Mouse (Mus musculus) stomach, postnatal 0 days (tissue): ENCODE data around the gene Sec14l4. TPM values are rescaled to one million over a fixed set of nuclear protein-coding genes. Genes with fewer than 3 reads are reported as not detected.

ENCODE experiments used
- ATAC-seq: fragments of 200-750 bp; cut with Nextera tagmentation; 2 replicates; pipeline ENCODE4 v1.8.0; 2017; ENCODE audit not compliant: low FRiP score, low TSS enrichment
- DNase-seq: peaks from one replicate; pipeline ENCODE4 v3.0.0-alpha.2; 2016; ENCODE audit warnings: low spot score
- H3K27ac ChIP-seq: fragments of 300-500 bp; sonication (generic); replicated peaks from 2 replicates; pipeline ENCODE4 v1.5.1; 2014; ENCODE audit warnings: mild to moderate bottlenecking, control low read depth
- H3K27me3 ChIP-seq: fragments of 300-500 bp; sonication (generic); 2 replicates; pipeline ENCODE4 v1.6.1; 2014; ENCODE audit warnings: low read length; ENCODE audit not compliant: control insufficient read depth, insufficient read depth
- H3K36me3 ChIP-seq: fragments of 300-500 bp; sonication (generic); 2 replicates; pipeline ENCODE4 v1.6.1; 2014; ENCODE audit warnings: low read length, mixed read lengths; ENCODE audit not compliant: control insufficient read depth, insufficient read depth
- H3K4me1 ChIP-seq: fragments of 300-500 bp; sonication (generic); replicated peaks from 2 replicates; pipeline ENCODE4 v1.6.1; 2014; ENCODE audit warnings: antibody characterized with exemption; ENCODE audit not compliant: control insufficient read depth, insufficient read depth
- H3K4me2 ChIP-seq: fragments of 300-500 bp; sonication (generic); replicated peaks from 2 replicates; pipeline ENCODE4 v1.6.1; 2014; ENCODE audit warnings: low read depth, mild to moderate bottlenecking, control low read depth, moderate library complexity
- H3K4me3 ChIP-seq: fragments of 300-500 bp; sonication (generic); 2 replicates; pipeline ENCODE4 v1.5.1; 2014; ENCODE audit warnings: low read depth, low read length, control low read depth
- H3K9ac ChIP-seq: fragments of 300-500 bp; sonication (generic); 2 replicates; pipeline ENCODE4 v1.6.1; 2014; ENCODE audit warnings: mild to moderate bottlenecking, low read length, control low read depth, mixed read lengths
- H3K9me3 ChIP-seq: fragments of 300-500 bp; sonication (generic); 2 replicates; pipeline ENCODE4 v1.6.1; 2016; ENCODE audit warnings: low read length; ENCODE audit not compliant: control insufficient read depth
- CTCF ChIP-seq: IDR thresholded peaks from 2 replicates; pipeline ENCODE4 v1.5.1; 2016; ENCODE audit warnings: antibody characterized with exemption, low read depth, mild to moderate bottlenecking, moderate library complexity
- EP300 ChIP-seq: optimal IDR thresholded peaks from 2 replicates; pipeline ENCODE3; 2016; ENCODE audit warnings: antibody characterized with exemption
- WGBS: fragments of 180-500 bp; shearing (Covaris S2); extraction: QIAGEN DNeasy Blood & Tissue Kit; methylation state at CpG from one replicate; pipeline ENCODE4 v1.1.7; 2014; 5-methylcytosine and 5-hydroxymethylcytosine counted together
- polyA plus RNA-seq: library from polyadenylated mRNA; unstranded; fragments of >200 nt; fragmentation: Nextera tagmentation; extraction: Ambion mirVana; gene quantifications from 2 replicates; pipeline ENCODE4 v1.2.1, GENCODE M21; 2015

Sec14l4 gene
- polyA plus RNA-seq, 1 experiment from 2014 or later: 2.5 TPM

DNA sequence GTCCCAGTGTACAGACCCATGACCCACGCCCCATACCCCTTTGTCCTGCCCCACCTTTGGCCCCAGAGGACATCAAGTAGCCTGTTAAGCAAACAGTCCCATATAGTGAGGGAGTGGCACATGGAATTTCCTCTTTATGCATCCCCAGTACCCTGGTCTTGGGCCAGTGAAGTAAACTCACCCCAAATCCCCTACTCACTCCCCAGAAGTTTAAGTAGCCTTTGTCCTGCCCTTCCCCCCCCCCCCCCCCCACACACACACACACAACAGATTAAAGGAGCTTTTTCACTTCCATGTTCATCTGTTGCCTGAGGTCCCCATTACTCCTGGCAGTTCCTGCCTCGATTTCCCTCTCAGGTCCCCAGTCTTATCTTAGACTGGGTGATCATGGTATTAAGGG lies 7.9 kb upstream of the Sec14l4 start:
- Histone ChIP-seq H3K9ac (no peak overlapping the region), H3K27ac (no peak overlapping the region), H3K4me2 (no peak overlapping the region), H3K27me3 (no peaks in the 10 kb centered on the region), H3K4me3 (no peak overlapping the region), H3K4me1 (no peaks in the 10 kb centered on the region), H3K36me3 (no peaks in the 10 kb centered on the region), H3K9me3 (no peaks in the 10 kb centered on the region)
- no peak for DNase-seq
- no peak for TF ChIP-seq CTCF
- TF ChIP-seq EP300: no peak
- 68% methylated on average over 2 of the region's 2 CpGs for WGBS
- no peak for ATAC-seq

DNA sequence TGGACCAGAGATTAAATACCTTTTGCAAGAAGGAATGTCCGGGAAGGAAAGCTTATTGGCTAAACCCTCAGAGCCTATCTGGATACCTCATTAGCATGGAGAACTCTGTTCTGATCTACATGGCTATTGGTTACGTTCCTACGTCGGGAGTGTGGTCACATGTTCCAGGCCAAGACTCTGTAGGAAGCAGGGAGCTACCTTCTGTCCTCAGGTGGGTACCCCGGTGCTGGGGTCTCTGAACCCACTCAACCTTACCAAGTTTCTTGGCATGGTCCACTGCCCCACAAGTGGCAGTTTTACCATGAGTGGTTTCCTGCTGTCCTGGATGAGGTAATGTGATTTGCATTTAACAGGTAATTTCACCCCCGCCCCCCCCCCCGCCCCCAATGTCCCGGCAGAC lies 4.2 kb upstream of the Sec14l4 start:
- Histone ChIP-seq H3K27ac (no peak overlapping the region), H3K9me3 (no peaks in the 10 kb centered on the region), H3K4me3 (no peak overlapping the region), H3K4me1 (no peaks in the 10 kb centered on the region), H3K9ac (no peak overlapping the region), H3K36me3 (no peaks in the 10 kb centered on the region), H3K4me2 (no peak overlapping the region), H3K27me3 (no peaks in the 10 kb centered on the region)
- 72% methylated on average over 8 of the region's 8 CpGs for WGBS
- DNase-seq: no peak
- no peak for ATAC-seq
- TF ChIP-seq EP300 (no peak), CTCF (no peak)

DNA sequence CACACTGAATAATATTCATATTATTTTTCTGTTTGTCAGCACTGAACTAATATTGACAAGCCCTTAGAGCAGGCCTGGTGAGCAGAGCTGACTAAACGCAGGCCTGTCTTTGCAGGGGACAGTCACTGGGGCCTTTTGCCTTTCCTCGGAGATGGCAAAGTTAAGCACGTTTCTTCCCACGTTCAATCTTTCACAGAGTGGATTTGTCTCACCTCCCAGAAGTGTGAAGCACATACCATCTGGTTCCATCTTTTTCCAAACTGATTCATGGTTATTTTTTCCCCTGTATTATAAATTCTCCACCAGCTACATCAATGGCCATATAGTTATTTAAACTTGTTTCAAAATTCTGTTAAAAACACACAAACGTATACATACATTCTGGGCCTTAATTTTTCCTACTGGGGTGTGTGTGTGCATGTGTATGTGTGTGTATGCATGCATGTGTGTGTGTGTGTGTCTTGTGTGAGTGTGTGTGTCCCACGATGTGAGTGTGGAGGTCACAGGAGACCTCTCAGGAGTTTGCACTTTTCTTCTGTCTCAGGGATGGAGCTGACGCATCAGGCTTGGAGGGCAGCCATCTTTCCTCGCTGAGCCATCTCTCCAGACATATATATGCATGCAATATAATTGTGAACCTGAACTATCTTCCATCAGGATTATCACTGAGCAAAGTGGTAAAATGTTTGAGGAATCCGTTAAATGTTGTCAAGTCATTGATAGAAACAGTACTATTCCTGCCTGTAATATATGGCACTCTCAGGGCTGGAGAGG lies 3.5 kb upstream of the Sec14l4 start:
- H3K4me2 ChIP-seq: no peak overlapping the region
- 64% methylated on average over 9 of the region's 9 CpGs for WGBS
- no peak overlapping the region for H3K9ac ChIP-seq
- no peaks in the 10 kb centered on the region for H3K27me3 ChIP-seq
- no peaks in the 10 kb centered on the region for H3K36me3 ChIP-seq
- TF ChIP-seq EP300: no peak
- TF ChIP-seq CTCF: no peak
- no peak for DNase-seq
- no peak overlapping the region for H3K4me3 ChIP-seq
- H3K4me1 ChIP-seq: no peaks in the 10 kb centered on the region
- no peaks in the 10 kb centered on the region for H3K9me3 ChIP-seq
- no peak for ATAC-seq
- H3K27ac ChIP-seq: no peak overlapping the region

DNA sequence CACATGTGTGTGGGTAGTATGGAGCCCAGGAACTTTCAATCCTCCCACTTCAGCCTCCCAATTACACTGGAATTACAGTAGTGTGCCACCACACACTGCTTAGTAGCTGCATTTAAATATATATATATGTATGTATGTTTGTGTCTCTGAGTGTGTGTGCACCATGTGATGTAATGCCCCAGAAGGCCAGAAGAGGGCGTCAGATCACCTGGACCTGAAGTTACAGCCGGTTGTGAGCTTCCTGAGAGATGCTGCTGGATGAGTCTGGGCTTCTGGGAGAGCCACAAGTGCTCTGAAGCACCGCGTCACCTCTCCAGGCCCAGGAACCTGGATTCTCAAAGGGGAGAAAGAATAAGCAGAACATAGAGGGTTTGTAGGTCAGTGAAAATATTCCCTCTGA lies 1.9 kb upstream of the Sec14l4 start:
- Histone ChIP-seq H3K4me3 (no peak overlapping the region), H3K27ac (no peak overlapping the region), H3K4me1 (no peaks in the 10 kb centered on the region), H3K9me3 (no peaks in the 10 kb centered on the region), H3K36me3 (no peaks in the 10 kb centered on the region), H3K27me3 (no peaks in the 10 kb centered on the region), H3K4me2 (no peak overlapping the region), H3K9ac (no peak overlapping the region)
- 69% methylated on average over 4 of the region's 4 CpGs for WGBS
- DNase-seq (no peak), ATAC-seq (no peak)
- TF ChIP-seq EP300: no peak
- peak; percentile 15; the same call in 1 of the 2 replicates for TF ChIP-seq CTCF

DNA sequence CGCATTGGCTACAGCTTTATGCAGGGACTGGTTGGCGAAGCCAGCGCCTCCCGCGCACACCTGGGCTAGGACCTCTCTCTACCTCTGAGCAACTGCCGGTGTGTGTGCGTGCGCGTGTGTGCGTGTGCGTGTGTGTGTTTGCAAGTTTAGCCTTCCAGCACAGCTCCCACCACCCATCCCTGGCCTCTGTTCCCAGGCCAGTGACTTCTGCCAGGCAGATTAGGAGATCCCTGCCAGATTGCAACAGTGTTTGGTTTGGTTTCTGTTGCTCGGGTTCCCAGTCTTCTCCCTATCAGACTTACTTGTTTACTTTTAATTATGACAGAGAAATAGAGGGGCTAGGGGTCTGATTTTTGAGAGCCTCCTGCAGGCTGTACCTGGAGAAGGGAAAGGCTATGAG lies 699 bp downstream of the Sec14l4 start:
- no peaks in the 10 kb centered on the region for H3K27me3 ChIP-seq
- ATAC-seq: 0 out of 2 replicates have a peak, but pooled peaks have one; percentile 24
- H3K27ac ChIP-seq: no peak overlapping the region
- H3K4me1 ChIP-seq: no peaks in the 10 kb centered on the region
- H3K9me3 ChIP-seq: no peaks in the 10 kb centered on the region
- no peak overlapping the region for H3K4me3 ChIP-seq
- no peak overlapping the region for H3K4me2 ChIP-seq
- TF ChIP-seq EP300 (no peak), CTCF (no peak)
- peak overlapping the region; percentile 18; the same call in 1 of the 2 replicates for H3K9ac ChIP-seq
- DNase-seq: no peak
- H3K36me3 ChIP-seq: no peaks in the 10 kb centered on the region
- 24% methylated on average over 9 of the region's 12 CpGs for WGBS

DNA sequence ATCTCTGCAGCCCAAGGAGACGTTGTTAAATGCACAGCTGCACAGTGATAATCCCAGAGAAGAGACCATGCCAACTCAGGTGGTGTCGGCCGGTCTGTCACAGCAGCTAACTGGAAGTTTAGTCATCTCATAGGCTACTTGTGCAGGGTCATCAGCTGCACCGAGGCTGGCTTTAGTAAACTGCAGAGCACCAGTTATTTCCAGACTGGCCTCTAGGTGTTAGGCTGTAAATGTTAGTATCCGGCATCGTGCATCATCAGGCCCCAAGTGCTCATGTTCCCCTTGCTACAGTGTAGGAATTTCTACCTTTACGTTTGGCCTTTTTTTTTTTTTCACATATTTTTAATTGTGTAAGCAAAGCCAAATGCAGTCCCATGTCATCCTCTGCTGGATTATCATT lies 2.2 kb downstream of the Sec14l4 start:
- Histone ChIP-seq H3K36me3 (no peaks in the 10 kb centered on the region), H3K4me1 (no peaks in the 10 kb centered on the region), H3K9me3 (no peaks in the 10 kb centered on the region), H3K4me2 (no peak overlapping the region), H3K27me3 (no peaks in the 10 kb centered on the region), H3K4me3 (no peak overlapping the region), H3K9ac (no peak overlapping the region), H3K27ac (no peak overlapping the region)
- WGBS: 65% methylated on average over 7 of the region's 7 CpGs
- ATAC-seq (no peak), DNase-seq (peak; percentile 12)
- TF ChIP-seq EP300 (no peak), CTCF (no peak)
